Mouse (Mus musculus): Measurements from ENCODE around the gene Olfr1294.

Gene Olfr1294

DNA sequence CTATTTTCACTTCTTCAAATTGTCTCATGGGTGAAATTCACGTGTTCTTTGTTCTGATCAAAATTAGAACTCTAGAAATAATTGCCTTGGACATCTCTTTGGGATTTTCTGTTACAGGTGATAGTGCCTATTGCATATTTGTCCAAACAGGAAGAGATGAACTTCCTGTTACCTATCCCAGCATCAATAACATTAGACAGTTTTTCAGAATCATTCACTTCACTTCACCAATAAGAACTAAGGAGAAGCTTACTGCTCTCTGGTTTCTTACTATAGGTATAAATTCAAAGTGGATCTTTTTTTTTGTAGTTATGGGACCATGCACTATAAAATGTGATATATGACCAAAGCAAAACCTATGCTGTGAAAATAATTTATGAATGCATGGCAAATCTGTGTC lies at the start of gene Olfr1294:
Olfr1294 (minus strand) TSS at position 101 of the 400 bp plus-strand sequence.
- no peak for DNase-seq (ENCODE audit: low read depth, low spot score)

DNA sequence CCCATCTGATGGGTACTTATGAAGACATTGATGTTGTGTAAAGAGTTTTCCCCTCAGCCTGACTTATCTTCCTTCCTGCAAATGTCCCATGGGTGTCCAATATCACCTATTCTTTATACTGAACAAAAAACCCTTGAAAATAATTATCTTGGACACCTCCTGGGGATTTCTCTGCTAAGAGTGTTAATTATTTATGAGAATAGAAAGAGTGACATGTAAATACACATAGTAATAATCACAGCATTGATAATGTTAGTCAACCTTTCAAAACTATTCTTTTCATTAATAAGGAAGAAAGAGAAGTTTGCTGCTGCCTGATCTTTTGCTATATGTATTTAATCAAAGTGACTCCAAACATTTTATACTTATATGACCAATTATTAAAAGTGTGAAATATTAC lies 29.5 kb upstream of the Olfr1294 start, which contains the start of gene Olfr1295:
Olfr1295 (minus strand) TSS at position 101 of the 400 bp plus-strand sequence.
- no peak for DNase-seq (ENCODE audit: low read depth, low spot score)

DNA sequence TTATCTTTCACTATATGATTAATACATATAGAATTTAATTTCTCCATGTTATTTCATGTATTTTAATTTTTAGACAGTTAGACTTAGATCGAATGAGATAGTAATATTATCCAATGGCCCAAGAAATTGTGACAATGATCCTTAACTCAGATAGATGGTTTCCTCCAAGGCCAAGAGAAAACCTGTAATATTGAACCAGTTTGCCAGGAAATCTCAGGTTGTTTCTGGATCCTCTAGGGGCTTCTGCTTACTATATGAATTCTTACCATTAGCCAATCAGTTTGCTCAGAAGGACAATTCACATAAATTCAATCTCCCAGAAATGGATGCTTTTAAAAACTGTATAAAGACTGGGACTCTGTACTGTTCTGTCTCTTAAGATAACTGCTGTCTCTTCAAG lies 15.2 kb downstream of the Olfr1294 start, which contains the start of gene Olfr1293-ps:
Olfr1293-ps (plus strand) TSS at position 301 of the 400 bp plus-strand sequence.
- no peak for DNase-seq (ENCODE audit: low read depth, low spot score)

DNA sequence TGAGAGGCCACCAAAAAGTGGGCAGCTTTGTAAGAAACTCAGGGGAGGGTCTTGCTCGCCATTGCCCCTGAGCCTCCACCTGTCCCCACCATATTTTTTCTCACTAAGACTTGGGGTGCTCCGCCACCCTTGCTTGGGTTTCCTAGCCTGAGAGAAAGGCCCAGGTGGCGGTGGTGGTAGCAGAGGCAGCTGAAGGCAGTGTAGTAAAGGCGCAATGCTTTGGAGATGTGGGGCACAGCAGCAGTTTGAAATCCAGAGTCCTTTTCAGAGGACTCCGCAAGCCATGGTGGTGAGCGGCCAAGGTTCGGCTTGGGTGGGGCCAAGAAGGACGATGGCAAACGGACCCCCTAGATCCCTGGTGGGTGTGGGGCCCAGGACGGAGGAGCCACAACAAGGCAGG lies 22.6 kb downstream of the Olfr1294 start:
- no peak for DNase-seq (ENCODE audit: low read depth, low spot score)

DNA sequence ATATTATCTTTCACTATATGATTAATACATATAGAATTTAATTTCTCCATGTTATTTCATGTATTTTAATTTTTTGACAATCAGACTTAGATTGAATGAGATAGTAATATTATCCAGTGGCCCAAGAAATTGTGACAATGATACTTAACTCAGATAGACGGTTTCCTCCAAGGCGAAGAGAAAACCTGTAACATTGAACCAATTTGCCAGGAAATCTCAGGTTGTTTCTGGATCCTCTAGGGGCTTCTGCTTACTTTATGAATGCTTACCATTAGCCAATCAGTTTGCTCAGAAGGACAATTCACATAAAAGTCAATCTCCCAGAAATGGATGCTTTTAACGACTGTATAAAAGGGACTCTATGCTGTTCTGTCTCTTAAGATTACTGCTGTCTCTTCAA lies 43.2 kb downstream of the Olfr1294 start, which contains the start of gene Olfr1291-ps1:
Olfr1291-ps1 (plus strand) TSS at position 301 of the 400 bp plus-strand sequence.
- no peak for DNase-seq (ENCODE audit: low read depth, low spot score)

DNA sequence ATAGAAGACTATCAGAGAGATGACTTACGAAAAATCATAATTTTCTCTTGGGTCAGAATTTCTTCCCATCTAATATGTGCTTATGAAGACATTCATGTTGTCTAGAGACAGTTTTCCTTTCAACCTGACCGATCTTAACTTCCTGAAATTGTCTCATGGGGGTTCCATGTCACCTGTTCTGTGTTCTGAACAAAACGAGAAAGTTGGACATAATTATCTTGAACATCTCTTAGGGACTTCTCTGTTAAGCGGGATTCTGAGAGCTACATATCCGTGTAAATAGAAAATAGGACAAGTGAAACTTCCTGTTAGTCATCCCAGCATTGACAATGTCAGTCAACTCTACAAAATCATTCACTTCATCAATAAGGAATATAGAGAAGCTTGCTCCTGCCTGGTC lies 46.4 kb downstream of the Olfr1294 start, which contains the start of gene Olfr1290:
Olfr1290 (minus strand) TSS at position 101 of the 400 bp plus-strand sequence.
- no peak for DNase-seq (ENCODE audit: low read depth, low spot score)
